Mouse (Mus musculus): ENCODE data around the gene Crlf1.

Crlf1 gene

DNA sequence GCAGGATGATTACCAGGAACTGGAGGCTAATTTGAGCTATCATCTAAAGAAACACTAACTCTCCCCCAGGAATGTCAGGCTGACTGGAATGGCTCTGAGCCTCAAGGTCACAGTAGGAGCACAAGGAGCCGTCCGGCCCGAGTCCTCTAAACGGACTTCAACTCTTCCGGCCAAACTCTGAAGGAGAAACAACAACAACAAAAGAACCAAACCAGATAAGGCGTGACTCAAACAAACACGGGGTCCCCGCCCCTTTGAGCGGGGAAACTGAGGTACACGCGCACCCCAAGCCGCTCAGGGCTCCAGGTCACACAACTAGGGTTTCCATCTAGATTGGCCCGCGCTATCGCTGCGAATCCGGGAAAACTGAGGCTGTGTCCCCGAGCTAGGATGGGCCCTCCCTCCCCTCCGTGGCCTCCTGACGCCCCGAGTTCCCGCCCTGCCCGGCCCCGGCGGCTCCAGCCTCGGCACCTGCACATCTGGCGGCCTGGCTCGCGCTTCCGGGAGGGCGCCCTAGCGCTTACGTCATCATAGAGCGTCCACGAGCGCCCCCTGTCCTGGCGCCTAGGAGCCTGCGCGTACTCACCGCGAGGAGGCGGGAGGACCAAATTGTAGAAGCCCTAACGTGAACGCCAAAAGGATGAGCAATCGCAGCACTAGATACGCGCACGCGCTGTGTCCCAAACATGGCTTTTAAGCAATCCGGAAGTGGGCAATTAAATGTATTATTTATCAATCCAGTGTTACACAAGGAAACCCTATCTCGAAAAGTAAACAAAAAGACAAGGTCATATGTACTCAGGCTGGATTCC is 29.8 kb downstream of the Crlf1 start:
- DNase-seq (ENCODE audit: low spot score): peak; percentile 96

GRCm38 (mm10) chr8:70527111-70527511 is 34.2 kb downstream of the Crlf1 start:
- no peak for DNase-seq (ENCODE audit: low spot score)

DNA sequence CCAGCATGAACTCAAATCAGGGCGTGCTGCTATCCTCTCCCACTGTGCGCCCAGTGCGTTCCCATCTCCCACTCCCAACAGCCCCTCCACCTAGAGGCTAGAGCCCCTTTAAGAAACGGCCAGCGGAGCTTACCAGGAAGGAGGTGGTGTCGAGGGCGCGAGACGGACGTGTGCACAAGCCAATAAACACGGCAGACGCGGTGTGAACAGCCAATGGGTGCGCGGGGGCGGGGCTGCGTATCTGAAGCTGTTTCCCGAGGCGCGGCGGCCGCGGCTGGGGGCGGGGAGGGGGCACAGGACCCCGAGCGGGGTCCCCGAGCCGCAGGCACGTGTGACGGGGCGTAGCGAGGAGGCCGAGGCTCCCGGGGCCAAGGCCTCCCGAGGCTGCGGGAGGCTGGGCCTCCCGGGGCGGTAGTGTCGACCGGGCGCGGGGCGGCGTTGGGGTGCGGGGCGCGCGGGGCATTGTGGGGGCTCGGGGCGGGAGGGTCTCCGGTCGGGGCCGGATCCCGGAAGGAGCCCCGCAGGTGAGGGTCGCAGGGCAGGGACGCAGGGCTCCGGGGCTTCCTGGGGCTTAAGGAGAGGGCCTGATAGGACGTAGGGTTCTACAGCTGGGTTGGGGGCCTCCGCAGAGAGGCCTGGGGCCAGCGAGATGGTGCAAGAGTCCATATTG is 34.7 kb downstream of the Crlf1 start, which contains the start of the genes Fkbp8 and Kxd1:
Fkbp8 (plus strand) TSS at position 213 of the 670 bp plus-strand sequence.
Kxd1 (minus strand) TSS at position 445 of the 670 bp plus-strand sequence.
- peak; percentile 98 for DNase-seq (ENCODE audit: low spot score)

GRCm38 (mm10) chr8:70528182-70528797 is 35.3 kb downstream of the Crlf1 start:
- no peak for DNase-seq (ENCODE audit: low spot score)

GRCm38 (mm10) chr8:70529299-70529698 is 36.3 kb downstream of the Crlf1 start:
- no peak for DNase-seq (ENCODE audit: low spot score)

- no peak for DNase-seq (ENCODE audit: low spot score)
Measured at GRCm38 (mm10) chr8:70529741-70530161, 36.8 kb downstream of the Crlf1 start.

DNA sequence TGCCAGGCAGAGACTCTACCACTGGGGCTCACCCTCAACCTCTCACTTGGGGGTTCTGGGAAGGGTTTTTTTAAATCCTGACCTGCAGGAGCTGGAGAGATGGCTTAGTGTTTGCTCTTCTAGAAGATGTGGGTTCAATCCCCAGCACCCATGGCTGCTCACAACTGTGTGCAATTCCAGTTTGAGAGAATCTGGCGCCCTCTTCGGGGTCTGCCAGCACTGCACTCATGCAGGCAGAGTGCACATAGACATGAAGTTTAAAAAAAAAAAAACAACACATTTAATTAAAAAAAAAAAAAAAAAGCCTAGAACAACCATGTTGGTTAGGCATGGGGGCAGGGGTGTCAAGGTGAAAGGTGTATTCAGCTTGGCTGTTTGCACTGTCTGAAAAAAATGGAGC is 37.4 kb downstream of the Crlf1 start:
- no peak for DNase-seq (ENCODE audit: low spot score)

GRCm38 (mm10) chr8:70534281-70534680 is 41.3 kb downstream of the Crlf1 start:
- no peak for DNase-seq (ENCODE audit: low spot score)

GRCm38 (mm10) chr8:70535221-70535620 is 42.3 kb downstream of the Crlf1 start:
- DNase-seq (ENCODE audit: low spot score): no peak

- no peak for DNase-seq (ENCODE audit: low spot score)
Measured at GRCm38 (mm10) chr8:70535701-70536100, 42.7 kb downstream of the Crlf1 start.

DNA sequence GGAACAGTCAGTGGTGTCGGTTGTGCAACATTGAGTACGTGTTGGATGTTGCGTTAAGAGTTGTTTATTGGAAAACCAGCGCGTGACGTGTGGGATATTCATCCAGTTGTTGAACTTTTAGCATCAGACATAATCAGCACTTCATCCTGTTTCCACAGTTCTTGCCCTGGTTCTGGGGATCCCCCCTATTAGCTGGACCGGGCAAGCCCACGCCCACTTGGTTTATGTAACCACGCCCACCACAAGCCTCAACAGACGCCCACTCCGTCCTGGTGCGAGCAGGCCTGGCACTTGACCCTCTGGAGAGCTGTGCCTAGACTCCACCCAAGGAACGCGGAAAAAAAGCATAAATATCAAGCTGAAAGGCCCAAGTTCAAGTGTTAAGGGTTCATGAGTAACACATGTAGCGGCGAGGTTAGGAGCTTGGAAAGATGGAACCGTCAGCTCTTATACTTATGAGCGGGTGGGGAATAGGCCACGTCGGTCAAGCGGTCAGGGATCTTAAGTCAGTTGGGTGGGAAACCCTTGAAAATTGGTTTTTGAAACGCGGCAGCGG is 45.1 kb downstream of the Crlf1 start:
- peak; percentile 66 for DNase-seq (ENCODE audit: low spot score)

GRCm38 (mm10) chr8:70538633-70539076 is 45.7 kb downstream of the Crlf1 start:
- DNase-seq (ENCODE audit: low spot score): peak; percentile 99

GRCm38 (mm10) chr8:70539077-70539813 is 46.3 kb downstream of the Crlf1 start, which contains the start of gene Ell:
Ell (plus strand) TSS chr8:70539457.
- peak; percentile 100 for DNase-seq (ENCODE audit: low spot score)

DNA sequence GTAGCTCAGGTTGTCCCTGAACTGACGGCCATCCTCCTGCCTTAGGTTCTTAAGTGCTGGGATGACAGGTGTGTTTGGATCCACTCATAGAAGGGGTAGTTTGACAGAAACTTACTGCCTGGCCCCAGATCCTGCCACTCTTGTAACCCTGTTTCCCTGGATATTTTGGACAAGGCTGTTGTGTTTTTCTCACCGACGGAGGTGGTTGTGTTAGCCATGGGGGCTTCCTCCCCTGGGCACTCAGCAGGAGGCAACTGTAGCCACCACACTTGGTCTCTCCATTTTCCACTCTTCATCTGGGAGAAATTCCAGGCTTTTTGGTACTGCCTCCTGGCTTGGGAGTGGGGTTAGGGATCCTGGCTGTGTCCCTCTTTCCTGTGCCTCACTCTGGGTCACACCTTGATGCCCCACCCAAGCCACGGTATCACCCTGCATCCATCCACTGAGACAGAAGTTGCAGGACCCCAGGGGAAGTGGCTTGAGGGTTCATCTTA is 47.1 kb downstream of the Crlf1 start:
- no peak for DNase-seq (ENCODE audit: low spot score)

- DNase-seq (ENCODE audit: low spot score): no peak
Measured at GRCm38 (mm10) chr8:70540507-70541071, 47.6 kb downstream of the Crlf1 start.

DNA sequence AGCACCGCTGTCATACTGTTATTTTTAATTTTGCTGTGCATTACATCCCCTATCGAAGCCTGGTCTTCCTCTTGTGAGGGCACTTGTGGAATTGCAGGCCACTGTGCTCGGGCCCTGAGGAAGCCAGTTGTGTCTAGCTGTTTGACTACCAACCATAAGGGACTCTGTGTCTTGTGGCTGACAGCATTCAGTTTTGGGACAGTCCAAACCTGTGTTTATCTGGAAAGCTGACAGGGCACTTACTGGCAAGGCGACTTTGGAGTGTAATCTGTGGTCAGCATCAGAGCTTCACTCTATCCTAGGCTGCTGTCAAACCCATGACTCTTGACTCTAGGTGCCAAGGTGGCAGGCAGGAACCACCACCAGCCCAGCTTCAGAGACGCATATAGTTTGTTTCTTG is 48.1 kb downstream of the Crlf1 start:
- no peak for DNase-seq (ENCODE audit: low spot score)

DNA sequence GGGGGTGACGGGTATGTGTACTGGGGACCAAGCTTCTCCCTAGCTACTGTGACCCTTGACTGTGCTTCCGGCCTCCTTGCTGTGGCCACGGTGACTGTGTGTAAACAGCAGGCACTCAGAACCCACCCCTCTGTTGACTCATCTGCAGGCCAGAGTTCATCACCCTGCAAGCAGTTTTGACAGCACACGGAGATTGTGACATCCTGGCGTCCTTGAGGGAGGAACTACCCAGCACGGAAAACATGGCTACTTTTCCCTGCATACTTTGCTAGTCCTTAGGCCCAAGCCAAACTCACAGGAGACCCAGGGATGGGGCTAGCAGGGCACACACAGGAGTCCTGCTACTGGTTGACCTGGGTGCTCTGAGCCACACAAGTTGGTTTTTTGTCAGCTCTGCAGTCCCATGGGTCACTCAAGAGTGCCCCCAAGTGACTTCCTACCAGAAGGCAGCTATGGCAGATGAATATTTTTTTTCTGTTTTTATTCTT is 51.3 kb downstream of the Crlf1 start:
- peak; percentile 45 for DNase-seq (ENCODE audit: low spot score)

GRCm38 (mm10) chr8:70546412-70546811 is 53.5 kb downstream of the Crlf1 start:
- DNase-seq (ENCODE audit: low spot score): no peak

- no peak for DNase-seq (ENCODE audit: low spot score)
Measured at GRCm38 (mm10) chr8:70547762-70548161, 54.8 kb downstream of the Crlf1 start.

DNA sequence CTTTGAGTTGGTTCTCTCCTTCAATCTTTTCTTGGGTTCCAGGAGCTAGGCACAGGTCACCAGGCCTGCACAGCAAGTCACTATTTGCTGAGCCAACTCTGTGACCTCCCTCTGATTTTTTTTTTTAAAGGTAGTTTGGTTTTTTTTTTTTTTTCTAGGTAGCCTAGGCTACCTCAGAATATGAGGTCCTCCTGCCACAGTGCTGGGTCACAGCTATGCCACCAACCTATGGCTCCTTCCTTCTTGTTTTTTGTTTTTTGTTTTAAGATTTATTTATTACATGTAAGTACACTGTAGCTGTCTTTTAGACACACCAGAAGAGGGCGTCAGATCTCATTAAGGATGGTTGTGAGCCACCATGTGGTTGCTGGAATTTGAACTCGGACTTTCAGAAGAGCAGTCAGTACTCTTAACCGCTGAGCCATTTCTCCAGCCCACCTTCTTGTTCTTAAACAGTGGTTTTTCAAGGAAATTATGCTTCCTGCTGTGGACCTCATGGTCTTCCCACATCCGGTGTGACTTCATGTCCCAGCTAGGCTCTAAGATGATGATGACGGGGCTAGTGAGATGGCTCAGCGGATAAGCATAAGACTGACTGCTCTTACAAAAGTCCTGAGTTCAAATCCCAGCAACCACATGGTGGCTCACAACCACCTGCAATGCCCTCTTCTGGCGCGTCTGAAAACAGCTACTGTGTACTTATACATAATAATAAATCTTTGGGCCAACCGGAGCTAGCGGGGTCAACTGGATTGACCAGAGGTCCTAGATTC is 56.6 kb downstream of the Crlf1 start:
- DNase-seq (ENCODE audit: low spot score): no peak
